Mouse (Mus musculus): ENCODE data around the gene Ift20. TPM values are rescaled to one million over a fixed set of nuclear protein-coding genes. Genes with fewer than 3 reads are reported as not detected.
A peak's percentile ranks its signal among the peaks of the same experiment; 100 is the strongest.
"Not testable (repeated sequence)": the region's sequence is repeated elsewhere in the genome, so short reads cannot be mapped to it uniquely, and the experiment has no call there.

Gene Ift20
- polyA plus RNA-seq, 1 experiment = 42.2 TPM

DNA sequence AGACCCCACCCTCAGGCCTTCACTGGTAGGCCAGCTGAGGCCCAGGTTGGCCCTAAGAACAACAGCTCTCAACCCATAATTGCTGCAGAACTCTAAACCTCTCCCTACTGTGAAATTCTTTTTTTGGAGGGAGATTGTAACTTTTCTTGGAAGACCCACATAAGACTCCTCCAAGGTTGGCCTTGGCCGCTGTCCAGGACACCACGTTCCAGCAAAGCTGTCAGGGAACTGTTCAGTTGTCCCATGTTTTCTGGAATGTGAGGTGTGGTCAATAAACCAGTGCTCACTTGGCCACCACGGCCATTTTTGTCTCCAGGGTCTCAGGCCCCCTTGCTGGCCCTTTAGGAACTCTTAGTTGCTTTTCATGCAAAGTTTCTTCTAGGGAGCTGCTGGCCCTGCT lies 14.3 kb upstream of the Ift20 start:
- Histone ChIP-seq H3K4me1 (ENCODE audit: control insufficient read depth, insufficient read depth, low read length) (peaks cover 6% of the 10 kb centered on the region; the same call in 1 of the 2 replicates), H3K27ac (ENCODE audit: insufficient read depth, low read depth, low read length) (no peak overlapping the region), H3K4me3 (ENCODE audit: insufficient read depth, low read length) (no peak overlapping the region)
- TF ChIP-seq POLR2A (IDR thresholded peaks at IDR 0.05; ENCODE audit: borderline replicate concordance, low read depth, low read length) (no peak), CTCF (IDR thresholded peaks at IDR 0.05; ENCODE audit: low read depth, low read length) (no peak)

DNA sequence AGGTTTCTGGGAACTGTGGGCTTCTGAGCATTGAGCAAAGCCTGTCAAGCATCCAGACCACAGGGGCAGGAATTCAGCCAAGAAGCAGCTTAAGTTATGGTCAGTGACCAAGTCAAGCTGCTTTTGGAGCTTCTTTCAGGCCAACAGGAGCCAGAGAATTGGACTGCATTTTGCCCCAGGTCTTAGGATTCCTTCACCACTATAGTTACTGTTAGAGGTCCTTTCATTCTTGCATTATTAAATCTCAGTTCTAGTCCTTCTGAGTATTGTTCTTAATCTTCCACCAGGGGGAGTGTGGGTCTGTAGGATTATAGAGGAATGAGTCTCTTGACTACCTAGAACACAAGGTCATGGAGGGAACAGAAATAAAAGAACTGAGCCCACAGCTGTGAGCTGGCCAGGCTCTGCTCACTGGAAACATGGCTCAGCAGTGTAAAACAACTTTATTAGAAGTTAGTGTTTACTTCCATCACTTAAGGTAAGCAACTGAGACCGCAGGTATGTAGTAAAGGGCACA lies 13.6 kb upstream of the Ift20 start:
- H3K4me1 ChIP-seq (ENCODE audit: control insufficient read depth, insufficient read depth, low read length) = peaks cover 6% of the 10 kb centered on the region; the same call in 1 of the 2 replicates
- no peak overlapping the region for H3K4me3 ChIP-seq (ENCODE audit: insufficient read depth, low read length)
- no peak for TF ChIP-seq CTCF (IDR thresholded peaks at IDR 0.05; ENCODE audit: low read depth, low read length)
- no peak for TF ChIP-seq POLR2A (IDR thresholded peaks at IDR 0.05; ENCODE audit: borderline replicate concordance, low read depth, low read length)
- H3K27ac ChIP-seq (ENCODE audit: insufficient read depth, low read depth, low read length) = no peak overlapping the region

DNA sequence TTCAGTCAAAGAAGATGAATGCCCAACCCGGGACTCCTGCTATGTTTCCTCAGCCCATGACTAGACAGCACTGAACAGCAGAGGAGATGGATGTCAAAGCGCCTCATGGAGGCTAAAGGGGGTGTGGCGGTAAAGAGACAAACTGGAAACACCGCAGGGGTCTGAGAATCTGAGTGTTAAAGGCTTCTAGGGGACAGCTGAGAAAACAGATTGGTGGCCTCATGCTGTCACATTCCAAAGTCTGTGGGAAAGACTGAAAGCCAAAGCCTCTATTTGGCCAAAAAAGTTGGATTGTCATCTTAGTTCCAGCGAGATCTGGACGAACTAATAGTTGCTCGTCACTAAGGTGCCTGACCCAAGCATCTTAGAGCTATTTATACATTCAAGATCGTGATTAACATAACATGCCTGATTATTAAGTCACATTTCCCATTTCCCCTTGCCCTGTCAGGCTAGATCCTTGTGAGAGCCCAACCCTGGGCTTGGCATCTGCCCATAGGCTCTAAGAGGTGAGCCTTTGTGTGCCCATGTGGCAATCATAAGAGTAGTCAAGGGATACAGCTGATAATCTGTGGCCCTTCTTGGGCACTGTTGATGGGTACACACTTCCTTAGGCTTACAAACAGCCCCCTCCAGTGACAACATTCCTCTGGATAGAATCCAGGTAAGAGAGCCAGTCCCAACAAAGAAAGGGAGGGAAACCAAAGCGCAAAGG lies 12.8 kb upstream of the Ift20 start:
- peaks cover 6% of the 10 kb centered on the region; the same call in 1 of the 2 replicates for H3K4me1 ChIP-seq (ENCODE audit: control insufficient read depth, insufficient read depth, low read length)
- no peak overlapping the region for H3K4me3 ChIP-seq (ENCODE audit: insufficient read depth, low read length)
- no peak for TF ChIP-seq POLR2A (IDR thresholded peaks at IDR 0.05; ENCODE audit: borderline replicate concordance, low read depth, low read length)
- no peak for TF ChIP-seq CTCF (IDR thresholded peaks at IDR 0.05; ENCODE audit: low read depth, low read length)
- H3K27ac ChIP-seq (ENCODE audit: insufficient read depth, low read depth, low read length) = no peak overlapping the region

- Histone ChIP-seq H3K4me3 (ENCODE audit: insufficient read depth, low read length) (no peak overlapping the region), H3K4me1 (ENCODE audit: control insufficient read depth, insufficient read depth, low read length) (peaks cover 6% of the 10 kb centered on the region; the same call in 1 of the 2 replicates), H3K27ac (ENCODE audit: insufficient read depth, low read depth, low read length) (no peak overlapping the region)
- no peak for TF ChIP-seq CTCF (IDR thresholded peaks at IDR 0.05; ENCODE audit: low read depth, low read length)
Observed at GRCm38 (mm10) chr11:78524838-78525237, 11.3 kb upstream of the Ift20 start.

GRCm38 (mm10) chr11:78528714-78529113 lies 7.4 kb upstream of the Ift20 start:
- no peak overlapping the region for H3K4me3 ChIP-seq (ENCODE audit: insufficient read depth, low read length)
- TF ChIP-seq POLR2A (IDR thresholded peaks at IDR 0.05; ENCODE audit: borderline replicate concordance, low read depth, low read length) (no peak), CTCF (IDR thresholded peaks at IDR 0.05; ENCODE audit: low read depth, low read length) (no peak)
- H3K4me1 ChIP-seq (ENCODE audit: control insufficient read depth, insufficient read depth, low read length) = peaks cover 10% of the 10 kb centered on the region
- H3K27ac ChIP-seq (ENCODE audit: insufficient read depth, low read depth, low read length) = no peak overlapping the region

- Histone ChIP-seq H3K4me3 (ENCODE audit: insufficient read depth, low read length) (no peak overlapping the region), H3K4me1 (ENCODE audit: control insufficient read depth, insufficient read depth, low read length) (peaks cover 10% of the 10 kb centered on the region), H3K27ac (ENCODE audit: insufficient read depth, low read depth, low read length) (no peak overlapping the region)
- TF ChIP-seq CTCF (IDR thresholded peaks at IDR 0.05; ENCODE audit: low read depth, low read length) (no peak), POLR2A (IDR thresholded peaks at IDR 0.05; ENCODE audit: borderline replicate concordance, low read depth, low read length) (no peak)
Observed at GRCm38 (mm10) chr11:78530001-78530400, 6.2 kb upstream of the Ift20 start.

GRCm38 (mm10) chr11:78531046-78531445 lies 5.1 kb upstream of the Ift20 start:
- H3K27ac ChIP-seq (ENCODE audit: insufficient read depth, low read depth, low read length) = no peak overlapping the region
- no peak overlapping the region for H3K4me3 ChIP-seq (ENCODE audit: insufficient read depth, low read length)
- TF ChIP-seq POLR2A (IDR thresholded peaks at IDR 0.05; ENCODE audit: borderline replicate concordance, low read depth, low read length) (no peak), CTCF (IDR thresholded peaks at IDR 0.05; ENCODE audit: low read depth, low read length) (no peak)
- peaks cover 7% of the 10 kb centered on the region for H3K4me1 ChIP-seq (ENCODE audit: control insufficient read depth, insufficient read depth, low read length)

GRCm38 (mm10) chr11:78531515-78531914 lies 4.6 kb upstream of the Ift20 start:
- not testable (repeated sequence) for H3K4me1 ChIP-seq (ENCODE audit: control insufficient read depth, insufficient read depth, low read length); H3K27ac ChIP-seq (ENCODE audit: insufficient read depth, low read depth, low read length); H3K4me3 ChIP-seq (ENCODE audit: insufficient read depth, low read length)

DNA sequence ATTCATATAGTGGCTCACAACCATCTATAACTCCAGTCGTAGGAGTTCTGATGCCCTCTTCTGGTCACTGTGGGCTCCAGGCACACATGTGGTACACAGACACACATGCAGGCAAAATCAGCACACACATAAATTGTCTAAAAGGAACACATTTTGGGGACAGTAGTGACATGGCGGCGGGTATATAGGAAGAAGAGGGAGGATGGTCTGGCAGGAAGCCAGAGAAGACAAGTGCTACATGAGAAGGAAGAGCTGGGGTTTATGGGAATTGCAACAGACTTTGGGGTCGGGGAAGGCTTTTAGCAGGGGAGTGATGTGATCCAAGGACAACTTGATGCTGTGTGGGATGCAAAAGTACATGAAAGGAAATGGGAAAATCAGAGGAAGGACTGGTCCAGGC lies 1.6 kb upstream of the Ift20 start:
- Histone ChIP-seq H3K4me1 (ENCODE audit: control insufficient read depth, insufficient read depth, low read length) (peaks cover 10% of the 10 kb centered on the region), H3K27ac (ENCODE audit: insufficient read depth, low read depth, low read length) (peak overlapping the region; percentile 53), H3K4me3 (ENCODE audit: insufficient read depth, low read length) (peak overlapping the region; percentile 78)
- no peak for TF ChIP-seq POLR2A (IDR thresholded peaks at IDR 0.05; ENCODE audit: borderline replicate concordance, low read depth, low read length)

- Histone ChIP-seq H3K27ac (ENCODE audit: insufficient read depth, low read depth, low read length) (peak overlapping the region; percentile 73), H3K4me1 (ENCODE audit: control insufficient read depth, insufficient read depth, low read length) (peaks cover 10% of the 10 kb centered on the region), H3K4me3 (ENCODE audit: insufficient read depth, low read length) (peak overlapping the region; percentile 78)
- no peak for TF ChIP-seq POLR2A (IDR thresholded peaks at IDR 0.05; ENCODE audit: borderline replicate concordance, low read depth, low read length)
- no peak for TF ChIP-seq CTCF (IDR thresholded peaks at IDR 0.05; ENCODE audit: low read depth, low read length)
Observed at GRCm38 (mm10) chr11:78535376-78536079, 633 bp upstream of the Ift20 start.
